Mouse (Mus musculus) spleen, embryonic (tissue): ENCODE measurements around the gene Gpr37l1.

ENCODE experiments used
- CTCF ChIA-PET: fragments of 350-600 bp; sonication (Branson Sonifier 250); formaldehyde crosslinking; loops from one replicate; lab custom pipeline; 2022; lab: Charles Lee

Gene Gpr37l1

GRCm38 (mm10) chr1:135126443-135127027 lies 40.9 kb downstream of the Gpr37l1 start:
- CTCF ChIA-PET = interaction anchor here (0.8 kb wide), 1 partner anchor 28 kb away, joined by 7 read pairs; no protein-coding TSS in a partner anchor

GRCm38 (mm10) chr1:135125990-135126389 lies 41.5 kb downstream of the Gpr37l1 start:
- CTCF ChIA-PET = no interaction called here

- CTCF ChIA-PET = no interaction called here
Measured at GRCm38 (mm10) chr1:135124573-135125363, 42.7 kb downstream of the Gpr37l1 start.

- CTCF ChIA-PET = interaction anchor here (0.5 to 4.2 kb wide), 5 partner anchors 22 to 744 kb away, joined by 3 to 34 read pairs (median 4); partner anchors contain the start of genes Ptpn7 and Ube2t
Measured at GRCm38 (mm10) chr1:135112661-135113060, 54.8 kb downstream of the Gpr37l1 start.

GRCm38 (mm10) chr1:135111271-135111670 lies 56.2 kb downstream of the Gpr37l1 start:
- CTCF ChIA-PET = interaction anchor here (0.6 to 4.2 kb wide), 7 partner anchors 10 to 154 kb away, joined by 3 to 34 read pairs (median 5); partner anchors contain the start of gene Ptpn7
